Mouse (Mus musculus) cerebellum, adult 2 months (tissue): ENCODE results near the gene Amer2. TPM values are rescaled to one million over a fixed set of nuclear protein-coding genes. Genes with fewer than 3 reads are reported as not detected.

ENCODE experiments used
- DNase-seq, 2 experiments: peaks; one replicate each; pipeline ENCODE4 v3.0.0; 2021
- H3K27ac ChIP-seq: fragments of 200-500 bp; 2 replicates; pipeline ENCODE4 v1.5.1; 2012; ENCODE audit warnings: low read length, control low read depth, inconsistent platforms; ENCODE audit not compliant: insufficient read depth
- H3K27me3 ChIP-seq: fragments of 200-500 bp; 2 replicates; pipeline ENCODE4 v1.6.1; 2012; ENCODE audit warnings: inconsistent platforms, mild to moderate bottlenecking, low read length, moderate library complexity; ENCODE audit not compliant: control insufficient read depth, insufficient read depth
- H3K4me1 ChIP-seq: fragments of 200-500 bp; 2 replicates; pipeline ENCODE4 v1.6.1; 2011; ENCODE audit warnings: low read length; ENCODE audit not compliant: control insufficient read depth, insufficient read depth
- H3K4me3 ChIP-seq: fragments of 200-500 bp; replicated peaks from 2 replicates; pipeline ENCODE3; 2011; ENCODE audit warnings: mild to moderate bottlenecking, low read depth, low read length, control low read depth; ENCODE audit not compliant: insufficient read depth
- CTCF ChIP-seq: fragments of 200-500 bp; IDR thresholded peaks from 2 replicates; pipeline ENCODE4 v1.5.1; 2011; ENCODE audit warnings: low read depth, mild to moderate bottlenecking, control low read depth, low read length, moderate library complexity, borderline replicate concordance; ENCODE audit not compliant: insufficient read depth
- POLR2A ChIP-seq: fragments of 200-500 bp; IDR thresholded peaks from 2 replicates; pipeline ENCODE4 v1.6.1; 2011; ENCODE audit warnings: low read length, control low read depth, borderline replicate concordance; ENCODE audit not compliant: insufficient read depth
- WGBS: fragments of 180-500 bp; shearing (Covaris S2); methylation state at CpG from one replicate; pipeline ENCODE4 v1.1.7; 2018; 5-methylcytosine and 5-hydroxymethylcytosine counted together
- polyA plus RNA-seq: library from polyadenylated mRNA; depleted of rRNA; stranded (reverse); fragments of >200 nt; gene quantifications from 2 replicates; pipeline ENCODE4 v1.2.3, GENCODE M21; 2012

Amer2 gene
- polyA plus RNA-seq, 1 experiment = 28.3 TPM

DNA sequence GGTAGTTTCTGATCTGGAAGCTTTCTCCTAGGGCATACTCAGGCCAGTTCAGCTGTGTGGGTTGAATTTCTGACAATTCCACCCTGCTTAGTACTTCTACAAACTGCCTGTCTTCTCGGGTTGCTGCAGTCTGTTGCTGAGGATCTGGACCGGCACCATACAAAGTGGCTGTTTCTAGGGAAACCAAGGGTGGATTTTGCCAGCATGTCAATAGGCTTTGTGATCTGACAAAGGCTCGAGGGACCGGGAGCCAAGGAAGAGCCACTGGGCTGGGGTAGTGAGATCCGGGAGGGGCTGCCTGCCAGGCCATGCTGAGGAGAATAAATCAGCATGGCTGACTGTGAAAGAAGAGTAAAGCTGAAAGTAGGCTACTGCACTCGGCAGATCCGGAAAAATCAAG is 25.8 kb downstream of the Amer2 start:
- Histone ChIP-seq H3K4me3 (no peak overlapping the region), H3K27ac (no peak overlapping the region), H3K4me1 (no peaks in the 10 kb centered on the region), H3K27me3 (no peaks in the 10 kb centered on the region)
- peak in 1 of 2 experiments; percentile 57 for DNase-seq
- TF ChIP-seq CTCF (no peak), POLR2A (no peak)
- WGBS = 19% methylated on average over 7 of the region's 7 CpGs

- 81% methylated on average over 2 of the region's 2 CpGs for WGBS
- no peak for DNase-seq
- H3K27ac ChIP-seq = no peak overlapping the region
- H3K27me3 ChIP-seq = no peaks in the 10 kb centered on the region
- H3K4me3 ChIP-seq = no peak overlapping the region
- H3K4me1 ChIP-seq = no peaks in the 10 kb centered on the region
- TF ChIP-seq POLR2A = no peak
- TF ChIP-seq CTCF = no peak
Measured at GRCm38 (mm10) chr14:60403228-60403627, 30.2 kb downstream of the Amer2 start.

DNA sequence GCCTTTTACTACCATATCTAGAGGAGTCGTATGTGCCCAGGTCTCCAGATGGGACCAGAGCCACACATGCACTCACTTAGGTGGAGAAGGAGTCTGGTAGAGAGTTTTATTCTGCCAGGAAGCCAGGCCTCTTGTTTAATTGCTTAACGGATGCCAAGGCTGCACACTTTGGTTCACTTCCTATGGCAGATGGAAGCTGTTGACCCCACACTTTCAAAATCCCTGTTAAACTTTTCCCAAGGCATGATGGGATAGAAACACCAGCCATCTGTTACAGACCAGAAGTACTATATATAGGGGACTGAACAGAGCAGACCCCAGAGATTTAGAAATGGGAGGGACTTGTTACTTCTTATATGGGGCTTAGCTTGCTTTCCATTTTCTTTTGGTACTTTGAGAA is 32.8 kb downstream of the Amer2 start:
- 32% methylated on average over 2 of the region's 2 CpGs for WGBS
- no peaks in the 10 kb centered on the region for H3K27me3 ChIP-seq
- TF ChIP-seq CTCF (no peak), POLR2A (no peak)
- no peak for DNase-seq
- H3K4me1 ChIP-seq = peaks cover 13% of the 10 kb centered on the region; the same call in 1 of the 2 replicates
- H3K4me3 ChIP-seq = no peak overlapping the region
- no peak overlapping the region for H3K27ac ChIP-seq

GRCm38 (mm10) chr14:60406543-60406942 is 33.5 kb downstream of the Amer2 start:
- peaks cover 16% of the 10 kb centered on the region for H3K4me1 ChIP-seq
- TF ChIP-seq CTCF = no peak
- no peak for TF ChIP-seq POLR2A
- no peak overlapping the region for H3K27ac ChIP-seq
- H3K4me3 ChIP-seq = no peak overlapping the region
- no peaks in the 10 kb centered on the region for H3K27me3 ChIP-seq
- WGBS = 77% methylated on average over 5 of the region's 5 CpGs
- no peak for DNase-seq

GRCm38 (mm10) chr14:60407319-60407718 is 34.3 kb downstream of the Amer2 start:
- TF ChIP-seq CTCF = no peak
- no peak for TF ChIP-seq POLR2A
- no peaks in the 10 kb centered on the region for H3K27me3 ChIP-seq
- H3K27ac ChIP-seq = no peak overlapping the region
- no peak overlapping the region for H3K4me3 ChIP-seq
- DNase-seq = no peak
- peaks cover 24% of the 10 kb centered on the region for H3K4me1 ChIP-seq
- 50% methylated on average over 9 of the region's 9 CpGs for WGBS

- 9% methylated on average over 12 of the region's 12 CpGs for WGBS
Measured at GRCm38 (mm10) chr14:60409702-60410491, 36.8 kb downstream of the Amer2 start.

GRCm38 (mm10) chr14:60411229-60411628 is 38.2 kb downstream of the Amer2 start:
- Histone ChIP-seq H3K27me3 (no peaks in the 10 kb centered on the region), H3K4me3 (no peak overlapping the region), H3K4me1 (peaks cover 27% of the 10 kb centered on the region), H3K27ac (no peak overlapping the region)
- peak; percentile 76 to 82 for DNase-seq
- TF ChIP-seq CTCF (no peak), POLR2A (no peak)
- 24% methylated on average over 6 of the region's 6 CpGs for WGBS

More at GRCm38 (mm10) chr14:60409702-60410491, 36.8 kb downstream of the Amer2 start:
- TF ChIP-seq CTCF (no peak), POLR2A (no peak)
- Histone ChIP-seq H3K4me3 (peak overlapping the region; percentile 17), H3K4me1 (peaks cover 27% of the 10 kb centered on the region), H3K27ac (no peak overlapping the region), H3K27me3 (no peaks in the 10 kb centered on the region)
- peak; percentile 42 to 76 for DNase-seq

GRCm38 (mm10) chr14:60414691-60415090 is 41.6 kb downstream of the Amer2 start:
- WGBS = 10% methylated on average over 8 of the region's 8 CpGs
- Histone ChIP-seq H3K27me3 (no peaks in the 10 kb centered on the region), H3K27ac (no peak overlapping the region), H3K4me1 (peaks cover 25% of the 10 kb centered on the region), H3K4me3 (peak overlapping the region; percentile 1)
- TF ChIP-seq POLR2A (no peak), CTCF (no peak)
- peak; percentile 70 to 80 for DNase-seq
